Mouse (Mus musculus): Measurements from ENCODE around the gene Gm20683. TPM values are rescaled to one million over a fixed set of nuclear protein-coding genes. Genes with fewer than 3 reads are reported as not detected.

Gene Gm20683
- polyA plus RNA-seq, 1 experiment from 2014 or later = 1.6 TPM

DNA sequence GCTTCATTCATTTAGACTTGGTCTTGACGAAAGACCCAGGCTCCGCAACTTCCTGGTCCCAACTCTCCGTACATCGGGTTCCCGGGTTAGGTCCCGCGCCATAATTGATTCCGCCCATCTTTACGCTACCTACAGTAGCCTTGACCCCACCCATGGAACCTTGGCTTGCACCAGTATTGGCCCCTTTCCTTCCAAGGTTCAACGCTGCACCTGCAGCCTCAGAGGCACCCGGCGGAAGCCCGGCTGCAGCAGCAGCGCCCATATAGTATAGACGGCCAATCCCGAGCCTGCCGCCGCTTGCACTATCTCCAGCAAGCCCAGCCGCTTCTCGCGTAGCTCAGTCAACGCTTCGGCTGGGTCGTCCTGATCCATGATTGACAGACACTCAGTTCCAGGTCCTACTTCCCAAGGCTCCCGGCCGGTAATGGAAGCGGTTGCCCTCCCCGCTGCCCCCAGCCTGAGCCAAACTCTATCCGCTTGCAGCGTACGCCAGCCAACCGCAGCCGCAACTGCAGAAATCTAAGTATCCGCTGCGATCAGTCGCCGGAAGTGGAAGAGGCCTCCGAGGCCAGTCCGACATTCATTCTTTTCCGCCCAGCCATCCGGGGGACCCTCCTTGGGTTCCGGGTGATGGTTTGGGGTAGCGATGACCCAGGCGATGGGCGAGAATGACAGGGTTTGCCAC is 49.6 kb downstream of the Gm20683 start:
- peak; percentile 97 for DNase-seq (ENCODE audit: low spot score)
- peak; percentile 71 for ATAC-seq (replicated peaks; ENCODE audit: low FRiP score, low TSS enrichment, low read depth)
- H3K4me1 ChIP-seq (replicated peaks; ENCODE audit: control insufficient read depth, insufficient read depth, low read length) = peaks cover 30% of the 10 kb centered on the region
- H3K27me3 ChIP-seq (replicated peaks; ENCODE audit: control insufficient read depth, insufficient read depth, low read length) = no peaks in the 10 kb centered on the region
- peak overlapping the region; percentile 88 for H3K4me3 ChIP-seq (ENCODE audit: low read depth, low read length)
- H3K27ac ChIP-seq (ENCODE audit: low read depth) = peak overlapping the region; percentile 98
- H3K36me3 ChIP-seq (ENCODE audit: control insufficient read depth, insufficient read depth, low read length) = peaks cover 27% of the 10 kb centered on the region
- H3K9ac ChIP-seq (ENCODE audit: low read length) = peak overlapping the region; percentile 74
- no peaks in the 10 kb centered on the region for H3K9me3 ChIP-seq (ENCODE audit: control insufficient read depth, low read length)
- WGBS = under 1% methylated on average over 45 of the region's 45 CpGs
- H3K4me2 ChIP-seq (ENCODE audit: low read length) = peak overlapping the region; percentile 91

DNA sequence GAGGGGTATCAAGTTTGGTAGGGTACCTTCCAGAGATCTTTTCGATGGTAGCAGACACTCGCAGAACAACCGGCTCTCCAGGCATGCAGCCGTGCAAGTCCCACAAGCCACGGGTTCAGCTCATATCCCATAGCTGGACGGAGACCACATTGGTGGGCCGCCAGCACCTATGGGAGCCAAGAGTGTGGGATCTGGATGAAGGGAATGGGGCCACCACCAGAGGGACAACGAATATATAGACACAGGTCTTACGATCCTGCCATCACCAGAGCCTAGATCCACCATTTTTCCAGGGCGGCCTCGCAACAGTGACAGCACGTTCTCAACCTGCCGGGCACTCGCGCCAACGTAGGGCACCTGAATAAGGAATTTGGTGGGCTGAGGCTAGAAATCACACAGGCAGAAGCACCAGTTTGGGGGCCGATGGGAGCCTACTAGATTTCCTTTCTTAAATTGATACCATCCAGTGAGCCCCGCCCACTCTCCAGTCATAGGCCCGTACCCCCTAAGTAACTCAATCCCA is 50.2 kb downstream of the Gm20683 start:
- DNase-seq (ENCODE audit: low spot score) = no peak
- H3K4me1 ChIP-seq (replicated peaks; ENCODE audit: control insufficient read depth, insufficient read depth, low read length) = peaks cover 30% of the 10 kb centered on the region
- peak; percentile 3; the same call in 1 of the 2 replicates for ATAC-seq (replicated peaks; ENCODE audit: low FRiP score, low TSS enrichment, low read depth)
- H3K9me3 ChIP-seq (ENCODE audit: control insufficient read depth, low read length) = no peaks in the 10 kb centered on the region
- peak overlapping the region; percentile 91 for H3K4me2 ChIP-seq (ENCODE audit: low read length)
- peak overlapping the region; percentile 74 for H3K9ac ChIP-seq (ENCODE audit: low read length)
- peak overlapping the region; percentile 98; the same call in 1 of the 2 replicates for H3K27ac ChIP-seq (ENCODE audit: low read depth)
- 27% methylated on average over 19 of the region's 19 CpGs for WGBS
- peaks cover 27% of the 10 kb centered on the region for H3K36me3 ChIP-seq (ENCODE audit: control insufficient read depth, insufficient read depth, low read length)
- peak overlapping the region; percentile 88 for H3K4me3 ChIP-seq (ENCODE audit: low read depth, low read length)
- H3K27me3 ChIP-seq (replicated peaks; ENCODE audit: control insufficient read depth, insufficient read depth, low read length) = no peaks in the 10 kb centered on the region

DNA sequence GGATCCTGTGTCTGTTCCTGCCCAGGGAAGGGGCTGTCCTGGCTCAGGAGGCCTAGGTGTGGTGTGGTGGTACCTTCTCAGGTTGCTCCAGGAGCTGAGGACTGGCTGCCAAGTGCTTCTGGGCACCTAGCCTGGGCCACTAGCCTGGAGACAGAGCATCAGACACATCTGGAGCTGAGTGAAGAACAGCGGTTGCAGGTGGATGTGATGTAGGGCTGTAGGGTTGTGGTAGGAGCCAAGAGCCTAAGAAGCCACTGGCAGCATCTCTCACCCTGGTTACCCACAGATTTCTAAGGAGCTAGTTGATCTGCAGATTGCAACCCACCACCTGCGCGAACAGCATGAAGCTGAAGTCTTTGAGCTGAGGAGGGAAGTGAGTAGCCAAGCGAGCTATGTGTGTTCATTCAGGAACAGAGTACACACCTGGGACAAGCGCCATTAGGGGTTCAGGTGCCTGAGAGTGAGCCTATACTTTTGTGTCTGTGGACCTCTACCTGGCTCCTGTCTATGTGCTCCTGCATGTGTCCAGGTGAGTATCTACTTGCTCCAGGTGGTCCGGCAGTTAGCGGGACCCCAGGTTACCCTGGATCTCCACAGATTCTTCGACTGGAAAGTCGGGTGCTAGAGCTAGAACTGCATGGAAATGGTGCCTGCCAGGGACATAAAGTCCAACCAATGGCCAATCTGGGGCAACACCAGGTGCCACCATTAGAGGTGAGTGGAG is 54.6 kb downstream of the Gm20683 start:
- no peak for ATAC-seq (replicated peaks; ENCODE audit: low FRiP score, low TSS enrichment, low read depth)
- H3K4me1 ChIP-seq (replicated peaks; ENCODE audit: control insufficient read depth, insufficient read depth, low read length) = peaks cover 23% of the 10 kb centered on the region
- no peaks in the 10 kb centered on the region for H3K9me3 ChIP-seq (ENCODE audit: control insufficient read depth, low read length)
- H3K36me3 ChIP-seq (ENCODE audit: control insufficient read depth, insufficient read depth, low read length) = peaks cover 43% of the 10 kb centered on the region
- WGBS = 89% methylated on average over 9 of the region's 9 CpGs
- no peaks in the 10 kb centered on the region for H3K27me3 ChIP-seq (replicated peaks; ENCODE audit: control insufficient read depth, insufficient read depth, low read length)
- H3K9ac ChIP-seq (ENCODE audit: low read length) = no peak overlapping the region
- no peak overlapping the region for H3K4me2 ChIP-seq (ENCODE audit: low read length)
- no peak overlapping the region for H3K27ac ChIP-seq (ENCODE audit: low read depth)
- H3K4me3 ChIP-seq (ENCODE audit: low read depth, low read length) = no peak overlapping the region
- no peak for DNase-seq (ENCODE audit: low spot score)

DNA sequence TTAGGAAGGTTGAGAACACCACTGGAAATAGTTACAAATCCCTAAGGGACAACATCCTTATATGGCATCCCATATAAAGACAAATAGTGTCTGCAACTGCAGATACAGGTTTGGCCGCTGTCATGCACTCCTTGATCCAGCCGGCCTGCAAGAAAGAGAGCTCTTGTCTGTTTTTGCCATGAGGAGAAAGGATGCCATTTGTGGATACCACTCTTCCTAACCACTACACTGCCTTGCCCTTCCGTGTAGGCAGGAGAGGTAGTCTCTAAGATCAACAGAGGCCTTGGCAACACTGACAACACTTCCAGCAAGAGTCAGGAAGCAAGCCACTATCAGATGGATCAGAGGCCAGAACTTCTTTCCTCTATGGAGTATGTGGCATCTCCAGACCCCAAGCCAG is 55.3 kb downstream of the Gm20683 start, which contains the start of gene Ccdc78:
TSS of gene Ccdc78 (plus strand) at position 301 of the 400 bp plus-strand sequence.
- Histone ChIP-seq H3K4me2 (ENCODE audit: low read length) (peak within 1 kb of the TSS; percentile 94), H3K4me1 (replicated peaks; ENCODE audit: control insufficient read depth, insufficient read depth, low read length) (peaks cover 18% of the 10 kb centered on the region), H3K4me3 (ENCODE audit: low read depth, low read length) (peak within 1 kb of the TSS; percentile 94), H3K27ac (ENCODE audit: low read depth) (peak within 1 kb of the TSS; percentile 79; the same call in 1 of the 2 replicates), H3K9me3 (ENCODE audit: control insufficient read depth, low read length) (no peaks in the 10 kb centered on the region), H3K36me3 (ENCODE audit: control insufficient read depth, insufficient read depth, low read length) (peaks cover 50% of the 10 kb centered on the region), H3K9ac (ENCODE audit: low read length) (peak within 1 kb of the TSS; percentile 65), H3K27me3 (replicated peaks; ENCODE audit: control insufficient read depth, insufficient read depth, low read length) (no peaks in the 10 kb centered on the region)
- ATAC-seq (replicated peaks; ENCODE audit: low FRiP score, low TSS enrichment, low read depth) (no peak), DNase-seq (ENCODE audit: low spot score) (no peak)
- WGBS = 80% methylated on average over 3 of the region's 3 CpGs

DNA sequence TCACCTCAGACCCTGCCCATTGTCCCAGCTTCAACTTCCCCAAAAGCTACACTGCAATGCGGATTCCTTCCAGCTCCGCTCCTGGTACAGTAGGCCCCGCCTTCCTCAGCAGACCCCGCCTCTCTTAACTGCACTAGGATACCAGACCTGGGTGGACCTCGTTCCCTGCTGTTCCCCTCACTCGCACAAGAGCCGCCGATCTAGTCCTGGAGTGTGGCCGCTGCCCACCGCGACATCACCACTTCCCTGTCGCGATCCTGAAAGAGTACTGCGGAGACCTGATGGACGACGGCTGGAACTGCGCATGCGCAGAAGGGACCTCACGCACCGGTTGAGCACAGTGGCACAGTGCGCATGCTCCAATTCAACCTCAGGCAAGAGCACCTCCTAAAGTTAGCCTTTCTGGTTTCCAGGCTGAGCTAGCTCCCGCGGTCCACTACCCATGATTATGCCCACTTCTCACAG is 56.2 kb downstream of the Gm20683 start, which contains the start of gene Haghl:
TSS of gene Haghl (minus strand) at position 393 of the 465 bp plus-strand sequence.
- H3K27ac ChIP-seq (ENCODE audit: low read depth) = peak within 1 kb of the TSS; percentile 79
- H3K4me1 ChIP-seq (replicated peaks; ENCODE audit: control insufficient read depth, insufficient read depth, low read length) = peaks cover 12% of the 10 kb centered on the region
- peak; percentile 99 for DNase-seq (ENCODE audit: low spot score)
- peak within 1 kb of the TSS; percentile 65 for H3K9ac ChIP-seq (ENCODE audit: low read length)
- peaks cover 56% of the 10 kb centered on the region for H3K36me3 ChIP-seq (ENCODE audit: control insufficient read depth, insufficient read depth, low read length)
- no peaks in the 10 kb centered on the region for H3K27me3 ChIP-seq (replicated peaks; ENCODE audit: control insufficient read depth, insufficient read depth, low read length)
- peak within 1 kb of the TSS; percentile 94 for H3K4me2 ChIP-seq (ENCODE audit: low read length)
- peak within 1 kb of the TSS; percentile 94 for H3K4me3 ChIP-seq (ENCODE audit: low read depth, low read length)
- ATAC-seq (replicated peaks; ENCODE audit: low FRiP score, low TSS enrichment, low read depth) = peak; percentile 82
- under 1% methylated on average over 23 of the region's 23 CpGs for WGBS
- no peaks in the 10 kb centered on the region for H3K9me3 ChIP-seq (ENCODE audit: control insufficient read depth, low read length)

Small RNA genes within 50 kb of the gene (microRNA-seq; reads per million reads assigned to microRNA genes)
- gene Mir3082 = 0.59 reads per million

Other genes starting within 250 kb of the Gm20683 start
- gene Gng13, start 124.6 kb downstream of the Gm20683 start, polyA plus RNA-seq (2014; fragmentation: Nextera tagmentation; extraction: Ambion mirVana) = 2.4 and 2.7 TPM in 2 replicates
- 22.2 and 23.0 TPM in 2 replicates for gene Chtf18, start 114.3 kb downstream of the Gm20683 start, polyA plus RNA-seq (2014; fragmentation: Nextera tagmentation; extraction: Ambion mirVana)
- 23.7 and 24.6 TPM in 2 replicates for gene Rpusd1, start 114.1 kb downstream of the Gm20683 start, polyA plus RNA-seq (2014; fragmentation: Nextera tagmentation; extraction: Ambion mirVana)
- 0.08 TPM in 1 of 2 replicates, not detected in the other for gene Mslnl, start 105.7 kb downstream of the Gm20683 start, polyA plus RNA-seq (2014; fragmentation: Nextera tagmentation; extraction: Ambion mirVana)
- gene Msln, start 87.4 kb downstream of the Gm20683 start, polyA plus RNA-seq (2014; fragmentation: Nextera tagmentation; extraction: Ambion mirVana) = 10.5 and 12.9 TPM in 2 replicates
- gene Narfl, start 68.0 kb downstream of the Gm20683 start, polyA plus RNA-seq (2014; fragmentation: Nextera tagmentation; extraction: Ambion mirVana) = 25.2 and 29.3 TPM in 2 replicates
- 57.2 and 67.8 TPM in 2 replicates for gene Haghl, start 56.1 kb downstream of the Gm20683 start, polyA plus RNA-seq (2014; fragmentation: Nextera tagmentation; extraction: Ambion mirVana)
- gene Ccdc78, start 55.2 kb downstream of the Gm20683 start, polyA plus RNA-seq (2014; fragmentation: Nextera tagmentation; extraction: Ambion mirVana) = 0.28 TPM in 2 replicates
- 93.5 and 93.8 TPM in 2 replicates for gene Fam173a, start 48.9 kb downstream of the Gm20683 start, polyA plus RNA-seq (2014; fragmentation: Nextera tagmentation; extraction: Ambion mirVana)
- gene AC134908.4, start 46.1 kb downstream of the Gm20683 start, polyA plus RNA-seq (2014; fragmentation: Nextera tagmentation; extraction: Ambion mirVana) = 0.34 TPM in 1 of 2 replicates, not detected in the other
- 8.6 and 9.2 TPM in 2 replicates for gene Metrn, start 44.6 kb downstream of the Gm20683 start, polyA plus RNA-seq (2014; fragmentation: Nextera tagmentation; extraction: Ambion mirVana)
- gene Fbxl16, start 32.7 kb downstream of the Gm20683 start, polyA plus RNA-seq (2014; fragmentation: Nextera tagmentation; extraction: Ambion mirVana) = 3.9 and 4.7 TPM in 2 replicates
- gene Wdr24, start 18.1 kb downstream of the Gm20683 start, polyA plus RNA-seq (2014; fragmentation: Nextera tagmentation; extraction: Ambion mirVana) = 29.4 and 30.8 TPM in 2 replicates
- gene Jmjd8, start 12.9 kb downstream of the Gm20683 start, polyA plus RNA-seq (2014; fragmentation: Nextera tagmentation; extraction: Ambion mirVana) = 39.5 and 40.2 TPM in 2 replicates
- 345 and 350 TPM in 2 replicates for gene Stub1, start 8.4 kb downstream of the Gm20683 start, polyA plus RNA-seq (2014; fragmentation: Nextera tagmentation; extraction: Ambion mirVana)
- 1.3 and 1.5 TPM in 2 replicates for gene Rhbdl1, start 4.5 kb downstream of the Gm20683 start, polyA plus RNA-seq (2014; fragmentation: Nextera tagmentation; extraction: Ambion mirVana)
- 10.4 and 11.5 TPM in 2 replicates for gene Rhot2, start 3.1 kb upstream of the Gm20683 start, polyA plus RNA-seq (2014; fragmentation: Nextera tagmentation; extraction: Ambion mirVana)
- gene Wdr90, start 19.7 kb upstream of the Gm20683 start, polyA plus RNA-seq (2014; fragmentation: Nextera tagmentation; extraction: Ambion mirVana) = 18.2 and 19.8 TPM in 2 replicates
- 44.1 and 61.2 TPM in 2 replicates for gene Mcrip2, start 27.0 kb upstream of the Gm20683 start, polyA plus RNA-seq (2014; fragmentation: Nextera tagmentation; extraction: Ambion mirVana)
- gene Mettl26, start 33.3 kb upstream of the Gm20683 start, polyA plus RNA-seq (2014; fragmentation: Nextera tagmentation; extraction: Ambion mirVana) = 63.2 and 64.1 TPM in 2 replicates
- gene Wfikkn1, start 39.1 kb upstream of the Gm20683 start, polyA plus RNA-seq (2014; fragmentation: Nextera tagmentation; extraction: Ambion mirVana) = 0.40 and 0.69 TPM in 2 replicates
- 14.2 and 14.6 TPM in 2 replicates for gene Rab40c, start 78.0 kb upstream of the Gm20683 start, polyA plus RNA-seq (2014; fragmentation: Nextera tagmentation; extraction: Ambion mirVana)
- gene Pigq, start 103.2 kb upstream of the Gm20683 start, polyA plus RNA-seq (2014; fragmentation: Nextera tagmentation; extraction: Ambion mirVana) = 59.9 and 60.8 TPM in 2 replicates
- gene Nhlrc4, start 103.2 kb upstream of the Gm20683 start, polyA plus RNA-seq (2014; fragmentation: Nextera tagmentation; extraction: Ambion mirVana) = not detected in 2 replicates
- 0.28 TPM in 1 of 2 replicates, not detected in the other for gene A930017K11Rik, start 110.8 kb upstream of the Gm20683 start, polyA plus RNA-seq (2014; fragmentation: Nextera tagmentation; extraction: Ambion mirVana)
- gene Capn15, start 144.0 kb upstream of the Gm20683 start, polyA plus RNA-seq (2014; fragmentation: Nextera tagmentation; extraction: Ambion mirVana) = 23.4 and 23.5 TPM in 2 replicates
- gene Rab11fip3, start 227.8 kb upstream of the Gm20683 start, polyA plus RNA-seq (2014; fragmentation: Nextera tagmentation; extraction: Ambion mirVana) = 12.8 and 13.7 TPM in 2 replicates
- gene Decr2, start 248.6 kb upstream of the Gm20683 start, polyA plus RNA-seq (2014; fragmentation: Nextera tagmentation; extraction: Ambion mirVana) = 27.3 and 32.4 TPM in 2 replicates

Data from intestine, embryonic 14.5 days (tissue).